Mouse (Mus musculus): ENCODE results near the gene Mafk.
"Not testable (repeated sequence)": the region's sequence is repeated elsewhere in the genome, so short reads cannot be mapped to it uniquely, and the experiment has no call there.

Gene Mafk

GRCm38 (mm10) chr5:139791227-139792158 is at the start of gene Mafk:
Gene Mafk (plus strand): TSS chr5:139791513.
- DNase-seq = peak; percentile 94

GRCm38 (mm10) chr5:139742640-139743039 is 48.7 kb upstream of the Mafk start:
- not testable (repeated sequence) for DNase-seq

- DNase-seq = peak; percentile 59
Observed at GRCm38 (mm10) chr5:139745771-139746170, 45.5 kb upstream of the Mafk start.

GRCm38 (mm10) chr5:139749413-139750125 is 41.7 kb upstream of the Mafk start:
- DNase-seq = no peak

GRCm38 (mm10) chr5:139750535-139750934 is 40.8 kb upstream of the Mafk start:
- peak; percentile 61 for DNase-seq

- peak; percentile 79 for DNase-seq
Observed at GRCm38 (mm10) chr5:139754753-139755152, 36.6 kb upstream of the Mafk start.

GRCm38 (mm10) chr5:139756135-139756534 is 35.2 kb upstream of the Mafk start:
- no peak for DNase-seq

- DNase-seq = no peak
Observed at GRCm38 (mm10) chr5:139756586-139756985, 34.7 kb upstream of the Mafk start.

- DNase-seq = no peak
Observed at GRCm38 (mm10) chr5:139758096-139758495, 33.2 kb upstream of the Mafk start.

- DNase-seq = no peak
Observed at GRCm38 (mm10) chr5:139764296-139764695, 27.0 kb upstream of the Mafk start.

- no peak for DNase-seq
Observed at GRCm38 (mm10) chr5:139768216-139768615, 23.1 kb upstream of the Mafk start.

GRCm38 (mm10) chr5:139775216-139775926 is 15.9 kb upstream of the Mafk start, which contains the start of gene Ints1:
Gene Ints1 (minus strand): TSS chr5:139775674.
- DNase-seq = peak; percentile 98

GRCm38 (mm10) chr5:139776966-139777365 is 14.3 kb upstream of the Mafk start:
- no peak for DNase-seq

- DNase-seq = no peak
Observed at GRCm38 (mm10) chr5:139781406-139781805, 9.9 kb upstream of the Mafk start.

GRCm38 (mm10) chr5:139789466-139789865 is 1.8 kb upstream of the Mafk start:
- DNase-seq = no peak

- DNase-seq = no peak
Observed at GRCm38 (mm10) chr5:139792159-139792775, 954 bp downstream of the Mafk start.

- no peak for DNase-seq
Observed at GRCm38 (mm10) chr5:139792966-139793337, 1.6 kb downstream of the Mafk start.

- DNase-seq = no peak
Observed at GRCm38 (mm10) chr5:139793338-139794089, 2.2 kb downstream of the Mafk start.

- DNase-seq = no peak
Observed at GRCm38 (mm10) chr5:139794137-139794536, 2.8 kb downstream of the Mafk start.

GRCm38 (mm10) chr5:139794938-139795337 is 3.6 kb downstream of the Mafk start:
- no peak for DNase-seq

GRCm38 (mm10) chr5:139796001-139796620 is 4.8 kb downstream of the Mafk start:
- DNase-seq = no peak

All from right cerebral cortex, postnatal 14 days (tissue).